Mouse (Mus musculus) neural tube, embryonic 11.5 days (tissue): ENCODE results near the gene Msh5. TPM values are rescaled to one million over a fixed set of nuclear protein-coding genes. Genes with fewer than 3 reads are reported as not detected.
A peak's percentile ranks its signal among the peaks of the same experiment; 100 is the strongest.

Experiments
- ATAC-seq: fragments of 200-750 bp; cut with Nextera tagmentation; 2 replicates; pipeline ENCODE4 v1.8.0; 2017; ENCODE audit warnings: moderate number of reproducible peaks, mild to moderate bottlenecking, moderate TSS enrichment, moderate library complexity; ENCODE audit not compliant: insufficient read depth, low FRiP score, low TSS enrichment
- DNase-seq: peaks from one replicate; pipeline ENCODE4 v3.0.0-alpha.2; 2015; ENCODE audit warnings: low spot score
- H3K27ac ChIP-seq: fragments of 300-500 bp; sonication (generic); 2 replicates; pipeline ENCODE4 v1.5.1; 2014; ENCODE audit warnings: low read depth, mild to moderate bottlenecking, low read length
- H3K27me3 ChIP-seq: fragments of 300-500 bp; sonication (generic); 2 replicates; pipeline ENCODE4 v1.6.1; 2014; ENCODE audit warnings: mild to moderate bottlenecking, low read length, mixed read lengths; ENCODE audit not compliant: control insufficient read depth, insufficient read depth
- H3K36me3 ChIP-seq: fragments of 300-500 bp; sonication (generic); 2 replicates; pipeline ENCODE4 v1.6.1; 2014; ENCODE audit warnings: mild to moderate bottlenecking, low read length, moderate library complexity, mixed read lengths; ENCODE audit not compliant: control insufficient read depth, insufficient read depth
- H3K4me1 ChIP-seq: fragments of 300-500 bp; sonication (generic); 2 replicates; pipeline ENCODE4 v1.6.1; 2014; ENCODE audit warnings: low read length, mixed read lengths; ENCODE audit not compliant: control insufficient read depth, insufficient read depth
- H3K4me2 ChIP-seq: fragments of 300-500 bp; sonication (generic); 2 replicates; pipeline ENCODE4 v1.6.1; 2014; ENCODE audit warnings: low read depth, mild to moderate bottlenecking, moderate library complexity
- H3K4me3 ChIP-seq: fragments of 300-500 bp; sonication (generic); 2 replicates; pipeline ENCODE4 v1.5.1; 2014; ENCODE audit warnings: low read depth, low read length
- H3K9ac ChIP-seq: fragments of 300-500 bp; sonication (generic); 2 replicates; pipeline ENCODE4 v1.6.1; 2014; ENCODE audit warnings: mild to moderate bottlenecking, low read length
- H3K9me3 ChIP-seq: fragments of 300-500 bp; sonication (generic); 2 replicates; pipeline ENCODE4 v1.6.1; 2016; ENCODE audit warnings: low read length; ENCODE audit not compliant: control insufficient read depth
- WGBS: fragments of 180-500 bp; shearing (Covaris S2); extraction: QIAGEN DNeasy Blood & Tissue Kit; methylation state at CpG from one replicate; pipeline ENCODE4 v1.1.7; 2014; 5-methylcytosine and 5-hydroxymethylcytosine counted together
- polyA plus RNA-seq: library from polyadenylated mRNA; unstranded; fragments of >200 nt; fragmentation: Nextera tagmentation; extraction: Ambion mirVana; gene quantifications from 2 replicates; pipeline ENCODE4 v1.2.1, GENCODE M21; 2014

Msh5 gene
- polyA plus RNA-seq, 1 experiment from 2014 or later = 4.1 TPM

DNA sequence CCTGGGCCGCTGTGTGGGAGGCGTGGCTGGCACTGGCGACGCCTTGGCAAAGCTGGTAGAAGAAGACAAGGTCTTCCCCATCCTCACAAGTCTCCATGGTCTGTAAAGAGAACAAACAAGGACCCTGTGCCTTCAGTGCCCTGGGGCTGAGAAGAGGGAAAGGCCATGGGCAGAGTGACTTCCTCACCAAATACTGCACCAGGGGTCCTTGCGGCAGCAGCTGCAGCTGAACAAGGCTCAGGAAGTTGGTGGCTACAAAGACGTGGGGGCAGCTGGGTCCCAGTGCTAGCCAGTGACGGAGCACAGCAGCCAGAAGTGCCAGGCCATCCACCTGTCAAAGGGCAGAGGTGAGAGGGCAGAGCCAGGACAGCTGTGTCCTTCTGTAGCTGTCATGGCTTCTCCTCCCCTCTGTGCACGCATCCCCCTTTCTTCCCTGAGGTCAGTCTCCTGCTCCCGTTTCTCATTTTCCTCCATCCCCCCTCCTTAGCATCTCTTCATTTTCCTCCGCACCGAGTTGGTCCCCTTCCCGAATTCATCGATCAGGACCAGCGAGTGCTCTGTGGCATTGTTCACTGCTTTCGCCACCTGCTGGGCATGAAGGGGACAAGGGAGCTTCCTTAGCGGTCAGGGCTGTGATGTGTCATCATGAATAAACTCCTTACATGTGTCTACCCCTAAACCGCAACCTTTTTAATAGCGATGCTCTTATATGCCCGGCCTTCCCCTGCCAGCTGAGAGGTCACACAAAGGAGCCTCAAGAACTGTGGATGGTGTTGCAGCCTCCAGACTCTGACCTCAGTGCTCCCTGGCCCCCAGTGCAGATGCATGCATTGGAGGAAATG is 16.6 kb downstream of the Msh5 start:
- Histone ChIP-seq H3K27me3 (no peaks in the 10 kb centered on the region), H3K36me3 (no peaks in the 10 kb centered on the region), H3K4me1 (peaks cover 2% of the 10 kb centered on the region; the same call in 1 of the 2 replicates), H3K4me2 (peak overlapping the region; percentile 26), H3K27ac (no peak overlapping the region), H3K9me3 (no peaks in the 10 kb centered on the region), H3K4me3 (peak overlapping the region; percentile 8; the same call in 1 of the 2 replicates), H3K9ac (peak overlapping the region; percentile 7)
- DNase-seq (peak; percentile 52), ATAC-seq (no peak)
- WGBS = 31% methylated on average over 19 of the region's 19 CpGs

DNA sequence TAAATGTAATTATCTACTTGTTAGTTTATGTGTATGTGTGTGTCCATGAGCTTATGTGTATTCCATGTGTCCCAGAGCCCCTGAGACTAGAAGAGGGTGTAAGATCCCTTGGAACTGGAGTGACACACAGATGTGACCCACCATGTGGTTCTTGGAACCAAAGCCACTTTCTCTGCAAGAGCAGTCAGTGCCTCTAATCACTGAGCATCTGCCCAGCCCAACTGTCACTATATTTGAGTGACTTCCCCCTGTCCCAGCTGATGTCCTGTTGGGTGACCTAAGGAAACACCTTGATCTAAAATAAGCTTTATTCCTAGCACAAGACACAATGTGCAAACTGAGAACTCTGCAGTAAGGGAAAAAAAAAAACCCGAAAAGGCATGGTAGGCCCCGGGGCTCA is 18.2 kb downstream of the Msh5 start:
- H3K27me3 ChIP-seq = no peaks in the 10 kb centered on the region
- H3K27ac ChIP-seq = no peak overlapping the region
- no peak overlapping the region for H3K4me3 ChIP-seq
- ATAC-seq (no peak), DNase-seq (no peak)
- peaks cover 2% of the 10 kb centered on the region; the same call in 1 of the 2 replicates for H3K4me1 ChIP-seq
- H3K9me3 ChIP-seq = no peaks in the 10 kb centered on the region
- 90% methylated on average over 2 of the region's 2 CpGs for WGBS
- no peak overlapping the region for H3K4me2 ChIP-seq
- no peaks in the 10 kb centered on the region for H3K36me3 ChIP-seq
- H3K9ac ChIP-seq = no peak overlapping the region

DNA sequence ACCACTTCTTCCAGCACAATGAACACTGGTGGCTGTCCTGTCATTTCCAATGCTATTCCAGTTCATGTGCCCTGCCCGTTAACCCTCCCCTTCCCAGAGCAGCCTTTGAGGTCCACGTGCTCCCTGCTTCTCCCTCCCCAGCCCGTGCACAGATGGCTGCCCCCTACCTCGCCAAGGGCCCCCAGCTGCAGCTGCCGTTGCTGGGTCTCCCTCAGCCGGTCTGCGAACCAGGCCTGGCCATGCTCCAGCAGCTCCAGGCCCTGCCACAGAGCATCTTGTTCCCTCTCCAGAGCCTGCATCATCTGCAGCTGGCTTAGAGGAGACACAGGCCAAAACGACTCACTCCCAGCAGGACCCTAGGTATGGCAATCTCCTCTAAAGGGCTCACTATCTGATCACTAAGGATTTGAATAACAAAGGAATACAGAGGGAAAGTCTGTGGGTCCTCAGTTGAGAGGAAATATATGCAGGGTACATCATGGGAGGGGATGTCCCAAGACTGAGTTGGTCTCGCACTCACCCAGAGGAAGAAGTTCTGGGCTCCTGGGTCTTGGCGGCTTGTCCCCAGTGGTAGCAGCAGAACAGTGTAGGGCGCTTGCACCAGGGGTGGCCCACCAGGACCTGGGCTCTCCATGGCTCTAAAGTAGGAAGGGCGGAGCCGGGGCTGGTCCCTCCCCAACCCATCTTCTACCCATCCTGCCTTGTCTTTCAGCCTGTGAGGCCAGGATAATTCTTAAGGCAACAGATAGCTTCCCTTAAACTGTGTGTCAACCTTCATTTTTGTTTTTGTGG is 19.1 kb downstream of the Msh5 start, which contains the start of gene Sapcd1:
Sapcd1 (minus strand) TSS at position 740 of the 792 bp plus-strand sequence.
- no peaks in the 10 kb centered on the region for H3K36me3 ChIP-seq
- peak within 1 kb of the TSS; percentile 53 for H3K27ac ChIP-seq
- 24% methylated on average over 13 of the region's 13 CpGs for WGBS
- peak within 1 kb of the TSS; percentile 20; the same call in 1 of the 2 replicates for H3K4me2 ChIP-seq
- H3K9ac ChIP-seq = peak within 1 kb of the TSS; percentile 50
- no peaks in the 10 kb centered on the region for H3K27me3 ChIP-seq
- H3K4me1 ChIP-seq = peaks cover 2% of the 10 kb centered on the region; the same call in 1 of the 2 replicates
- H3K4me3 ChIP-seq = no peak within 1 kb of the TSS
- ATAC-seq = peak; percentile 56; the same call in 1 of the 2 replicates
- no peaks in the 10 kb centered on the region for H3K9me3 ChIP-seq
- DNase-seq = peak; percentile 41

DNA sequence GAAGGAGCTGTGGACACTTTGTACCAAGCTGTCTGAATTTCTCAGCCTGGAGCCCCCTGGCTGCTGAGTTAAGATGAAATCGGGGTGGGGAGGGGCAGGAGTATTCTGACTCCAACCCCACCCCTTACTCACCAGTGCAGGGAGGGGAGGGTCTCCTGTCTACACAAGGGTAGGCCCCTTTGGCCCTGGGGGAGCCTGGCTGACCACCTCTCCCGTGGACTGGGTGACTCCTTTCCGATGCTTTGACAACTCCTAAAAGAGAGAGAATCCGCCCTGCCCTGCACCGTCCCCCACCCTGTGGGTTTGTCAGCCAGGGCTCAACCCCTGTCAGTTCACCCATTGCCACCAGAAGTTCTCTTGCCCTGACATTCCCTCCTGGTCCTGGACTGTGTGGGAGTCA is 20.3 kb downstream of the Msh5 start:
- 87% methylated on average over 5 of the region's 5 CpGs for WGBS
- Histone ChIP-seq H3K4me3 (no peak overlapping the region), H3K27ac (no peak overlapping the region), H3K27me3 (no peaks in the 10 kb centered on the region), H3K36me3 (no peaks in the 10 kb centered on the region), H3K4me1 (peaks cover 2% of the 10 kb centered on the region; the same call in 1 of the 2 replicates), H3K9me3 (no peaks in the 10 kb centered on the region), H3K4me2 (no peak overlapping the region), H3K9ac (no peak overlapping the region)
- DNase-seq (no peak), ATAC-seq (no peak)

DNA sequence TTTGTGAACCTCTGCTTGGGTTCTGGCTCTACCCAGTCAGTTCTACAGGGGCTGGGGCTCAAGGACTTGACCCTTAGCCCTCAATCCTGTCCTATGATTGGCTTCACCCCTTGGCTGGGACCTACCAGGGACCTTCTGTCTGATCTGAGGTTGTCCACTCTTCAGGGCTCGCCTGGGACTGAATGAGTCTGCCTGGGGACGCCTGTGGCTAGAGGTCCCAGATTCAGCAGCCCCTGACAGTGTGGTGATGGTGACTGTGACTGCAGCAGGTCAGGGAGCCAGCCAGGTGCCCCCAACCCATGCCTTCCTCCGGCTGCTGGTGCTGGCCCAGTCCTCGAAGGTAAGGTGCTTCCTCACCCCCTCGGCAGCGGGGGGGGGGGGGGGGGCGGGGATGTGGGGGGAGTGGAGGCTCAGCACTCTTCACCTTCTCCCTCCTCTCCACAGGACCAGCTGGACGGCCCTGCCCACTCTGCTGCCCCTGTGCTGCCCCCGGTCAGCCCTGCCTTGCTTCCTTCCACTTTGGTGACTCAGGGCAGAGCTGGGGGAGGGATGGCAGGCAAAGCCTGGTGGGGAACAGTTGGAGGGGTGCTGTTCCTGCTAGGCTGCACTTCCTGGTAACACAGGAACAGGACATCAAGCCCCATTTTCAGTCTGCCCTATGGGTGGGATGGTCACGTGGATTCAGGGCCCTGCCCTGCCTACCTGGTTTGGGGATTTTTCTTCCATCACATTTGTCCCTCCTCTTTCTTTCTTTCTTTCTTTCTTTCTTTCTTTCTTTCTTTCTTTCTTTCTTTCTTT is 21.7 kb downstream of the Msh5 start:
- H3K27ac ChIP-seq = no peak overlapping the region
- H3K9me3 ChIP-seq = no peaks in the 10 kb centered on the region
- 66% methylated on average over 6 of the region's 10 CpGs for WGBS
- no peaks in the 10 kb centered on the region for H3K36me3 ChIP-seq
- no peak overlapping the region for H3K9ac ChIP-seq
- ATAC-seq = no peak
- no peak for DNase-seq
- H3K4me3 ChIP-seq = no peak overlapping the region
- H3K4me2 ChIP-seq = no peak overlapping the region
- H3K4me1 ChIP-seq = peaks cover 2% of the 10 kb centered on the region; the same call in 1 of the 2 replicates
- H3K27me3 ChIP-seq = no peaks in the 10 kb centered on the region

DNA sequence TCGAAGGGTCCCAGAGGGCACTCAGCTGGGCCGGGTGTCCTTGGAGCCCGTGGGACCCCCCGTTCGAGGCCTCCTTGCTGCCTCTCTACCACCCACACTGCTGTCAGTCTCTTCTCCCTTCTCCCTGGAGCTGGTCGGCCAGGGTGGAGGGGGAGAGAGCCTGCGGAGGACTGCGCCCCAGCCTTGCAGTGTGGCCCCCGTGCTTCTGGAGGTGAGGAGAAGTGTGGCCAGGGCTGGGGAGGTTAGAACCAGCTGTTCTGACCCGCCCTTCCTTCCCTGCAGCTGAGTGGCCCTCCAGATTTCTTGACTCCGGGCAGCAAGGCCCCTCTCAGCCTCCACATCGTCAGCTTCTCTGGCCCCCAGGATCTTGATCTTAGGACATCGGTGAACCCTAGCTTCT is 22.3 kb downstream of the Msh5 start:
- Histone ChIP-seq H3K27ac (no peak overlapping the region), H3K36me3 (no peaks in the 10 kb centered on the region), H3K4me1 (0 out of 2 replicates have a peak, but pooled peaks cover 2% of the 10 kb centered on the region), H3K27me3 (no peaks in the 10 kb centered on the region), H3K4me2 (no peak overlapping the region), H3K9me3 (no peaks in the 10 kb centered on the region), H3K9ac (no peak overlapping the region), H3K4me3 (no peak overlapping the region)
- ATAC-seq = no peak
- WGBS = 84% methylated on average over 13 of the region's 13 CpGs
- no peak for DNase-seq

DNA sequence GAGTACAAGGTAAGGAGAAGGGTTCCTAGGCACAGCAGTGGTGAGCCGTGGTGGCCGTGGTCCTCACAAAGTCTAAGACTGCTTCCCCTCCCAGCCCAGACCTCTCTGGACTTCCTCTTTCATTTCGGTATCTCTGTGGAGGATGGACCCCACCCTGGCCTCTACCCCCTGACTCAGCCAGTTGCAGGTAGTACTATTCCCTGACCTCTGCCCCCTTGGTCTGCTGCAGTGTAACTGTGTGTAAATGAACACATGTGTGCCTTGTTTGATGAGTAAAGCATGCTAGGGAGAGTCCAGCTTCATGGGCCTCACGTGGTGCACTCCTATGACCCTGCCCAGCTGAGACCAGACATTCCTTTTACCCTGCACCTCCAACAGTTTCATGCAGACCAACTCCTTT is 22.8 kb downstream of the Msh5 start:
- 88% methylated on average over 4 of the region's 4 CpGs for WGBS
- no peak overlapping the region for H3K4me3 ChIP-seq
- H3K9ac ChIP-seq = no peak overlapping the region; the same call in 1 of the 2 replicates
- H3K27me3 ChIP-seq = no peaks in the 10 kb centered on the region
- H3K4me2 ChIP-seq = no peak overlapping the region
- no peaks in the 10 kb centered on the region for H3K36me3 ChIP-seq
- 0 out of 2 replicates have a peak, but pooled peaks cover 2% of the 10 kb centered on the region for H3K4me1 ChIP-seq
- H3K27ac ChIP-seq = no peak overlapping the region
- ATAC-seq = no peak
- no peaks in the 10 kb centered on the region for H3K9me3 ChIP-seq
- no peak for DNase-seq

DNA sequence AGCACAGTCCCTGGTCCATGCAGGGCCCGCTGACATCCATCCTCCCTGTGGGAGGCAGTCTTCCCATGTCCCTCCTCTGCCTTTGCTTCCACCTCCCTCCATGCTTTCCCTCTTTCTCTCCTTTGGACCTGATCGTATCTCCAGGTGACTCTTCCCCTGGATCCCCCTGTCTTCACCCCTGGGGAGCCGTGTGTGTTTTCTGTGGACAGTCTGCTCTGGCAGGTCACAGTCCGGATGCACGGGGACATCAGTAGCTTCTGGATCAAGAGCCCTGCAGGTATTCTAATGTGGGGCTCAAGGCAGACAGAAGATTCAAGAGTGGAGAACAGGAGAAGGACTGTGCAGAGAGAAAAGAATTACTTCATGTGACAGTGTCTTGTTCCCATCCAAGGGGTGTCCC is 23.3 kb downstream of the Msh5 start:
- Histone ChIP-seq H3K4me3 (no peak overlapping the region), H3K9ac (no peak overlapping the region), H3K9me3 (no peaks in the 10 kb centered on the region), H3K36me3 (no peaks in the 10 kb centered on the region), H3K27ac (no peak overlapping the region), H3K4me2 (no peak overlapping the region), H3K27me3 (no peaks in the 10 kb centered on the region), H3K4me1 (0 out of 2 replicates have a peak, but pooled peaks cover 2% of the 10 kb centered on the region)
- 84% methylated on average over 5 of the region's 5 CpGs for WGBS
- ATAC-seq = no peak
- DNase-seq = no peak
